Mouse (Mus musculus) retina, postnatal 1 day (tissue): ENCODE results near the gene Gm7995.
"Not testable (repeated sequence)": the region's sequence is repeated elsewhere in the genome, so short reads cannot be mapped to it uniquely, and the experiment has no call there.

Source experiments
- DNase-seq: peaks from one replicate; pipeline ENCODE4 v3.0.0-alpha.2; 2012

Gm7995 gene

GRCm38 (mm10) chr14:42309910-42310309, at the start of gene Gm7995:
Gene Gm7995, plus strand, starts transcription at chr14:42310210.
- DNase-seq, result not testable (repeated sequence)

DNA sequence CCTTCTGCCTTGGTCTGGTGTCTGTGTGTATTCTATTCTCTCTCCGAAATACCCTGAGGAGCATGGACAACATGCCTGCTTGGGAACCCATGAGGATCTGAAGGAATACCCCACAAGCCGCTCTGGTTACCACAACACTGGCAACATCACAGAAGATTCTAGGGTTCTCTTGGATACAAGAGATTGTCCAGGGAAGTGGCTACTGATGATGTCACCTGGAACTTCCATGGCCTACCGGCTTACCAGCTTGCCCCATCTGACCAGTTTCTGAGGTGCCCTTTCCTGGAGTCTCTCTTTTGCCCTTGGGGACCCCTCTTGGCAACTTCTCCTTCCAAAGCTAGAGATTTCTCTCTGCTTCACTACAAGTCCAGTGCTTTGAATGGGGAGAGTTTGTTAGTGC, 12.8 kb upstream of the Gm7995 start, which contains the start of gene Gm9611:
Gm9611 (minus strand) TSS at position 101 of the 400 bp plus-strand sequence.
- not testable (repeated sequence) for DNase-seq
